Mouse (Mus musculus) embryonic stem cell, embryonic (primary cell): Measurements from ENCODE around the gene Cep63.

Experiments
- CTCF ChIA-PET, 4 experiments: fragments of 300-600 bp in 2 of 4; fragments of 350-600 bp in 2 of 4; sonication (Branson Sonifier 250); formaldehyde crosslinking; loops; one replicate each; lab custom pipeline; 2022; ENCODE audit warnings: inconsistent platforms in 2 of 4; lab: Charles Lee
- POLR2A ChIA-PET, 4 experiments: fragments of 300-600 bp in 2 of 4; fragments of 350-600 bp in 2 of 4; sonication (Branson Sonifier 250); formaldehyde crosslinking; loops; one replicate each; lab custom pipeline; 2022; ENCODE audit warnings: antibody characterized with exemption in 4 of 4, inconsistent platforms in 1 of 4; lab: Charles Lee

Gene Cep63

GRCm38 (mm10) chr9:102546256-102547027, 79.9 kb downstream of the Cep63 start:
- ChIA-PET POLR2A (interaction anchor here in 1 of 4 experiments (0.6 kb wide), 1 partner anchor 110 kb away, joined by 4 read pairs; no protein-coding TSS in a partner anchor), CTCF (interaction anchor here (0.6 to 2.3 kb wide), 8 partner anchors 9 to 1707 kb away, joined by 3 to 17 read pairs (median 4); no protein-coding TSS in a partner anchor)

- ChIA-PET POLR2A (interaction anchor here in 3 of 4 experiments (0.7 to 1.9 kb wide), 4 partner anchors 15 to 144 kb away, joined by 3 to 5 read pairs (median 3); no protein-coding TSS in a partner anchor), CTCF (interaction anchor here (0.6 to 2.4 kb wide), 35 partner anchors 9 to 456 kb away, joined by 3 to 20 read pairs (median 4); partner anchors contain the start of gene Ephb1 (in 2 of the 4))
Observed at GRCm38 (mm10) chr9:102545406-102546255, 80.7 kb downstream of the Cep63 start.

- CTCF ChIA-PET = interaction anchor here (0.5 to 2.4 kb wide), 45 partner anchors 8 to 503 kb away, joined by 3 to 20 read pairs (median 4); partner anchors contain the start of gene Ephb1 (in 3 of the 4)
- POLR2A ChIA-PET = interaction anchor here in 3 of 4 experiments (1.0 to 1.9 kb wide), 4 partner anchors 14 to 143 kb away, joined by 3 to 5 read pairs (median 3); no protein-coding TSS in a partner anchor
Observed at GRCm38 (mm10) chr9:102544773-102545366, 81.5 kb downstream of the Cep63 start.

- POLR2A ChIA-PET = interaction anchor here (0.6 to 1.9 kb wide), 5 partner anchors 58 to 143 kb away, joined by 3 to 5 read pairs (median 3); no protein-coding TSS in a partner anchor
- CTCF ChIA-PET = interaction anchor here (0.5 to 2.4 kb wide), 32 partner anchors 8 to 503 kb away, joined by 3 to 20 read pairs (median 4); partner anchors contain the start of gene Ephb1 (in 3 of the 4)
Observed at GRCm38 (mm10) chr9:102544116-102544772, 82.1 kb downstream of the Cep63 start.

- POLR2A ChIA-PET = interaction anchor here in 3 of 4 experiments (0.6 to 1.9 kb wide), 4 partner anchors 10 to 65 kb away, joined by 3 to 5 read pairs (median 3); no protein-coding TSS in a partner anchor
- CTCF ChIA-PET = interaction anchor here in 3 of 4 experiments (1.3 to 2.4 kb wide), 6 partner anchors 13 to 140 kb away, joined by 3 to 20 read pairs (median 8); no protein-coding TSS in a partner anchor
Observed at GRCm38 (mm10) chr9:102543761-102544115, 82.6 kb downstream of the Cep63 start.

GRCm38 (mm10) chr9:102542540-102542939, 83.8 kb downstream of the Cep63 start:
- ChIA-PET POLR2A (interaction anchor here in 2 of 4 experiments (0.9 to 1.7 kb wide), 4 partner anchors 11 to 34 kb away, joined by 3 to 4 read pairs (median 4); no protein-coding TSS in a partner anchor), CTCF (interaction anchor here in 2 of 4 experiments (0.5 to 1.3 kb wide), 2 partner anchors 89 to 139 kb away, joined by 3 to 4 read pairs; no protein-coding TSS in a partner anchor)

GRCm38 (mm10) chr9:102541666-102542065, 84.7 kb downstream of the Cep63 start:
- ChIA-PET CTCF (interaction anchor here in 3 of 4 experiments (0.7 to 1.1 kb wide), 3 partner anchors 15 to 447 kb away, joined by 3 to 4 read pairs (median 3); partner anchors contain the start of gene Slco2a1 (in 1 of the 3)), POLR2A (interaction anchor here in 3 of 4 experiments (0.6 to 1.7 kb wide), 5 partner anchors 11 to 476 kb away, joined by 3 to 7 read pairs (median 4); no protein-coding TSS in a partner anchor)

GRCm38 (mm10) chr9:102539699-102540098, 86.6 kb downstream of the Cep63 start:
- CTCF ChIA-PET = interaction anchor here in 1 of 4 experiments (0.6 kb wide), 1 partner anchor 523 kb away, joined by 4 read pairs; no protein-coding TSS in a partner anchor
- POLR2A ChIA-PET = interaction anchor here in 1 of 4 experiments (0.7 kb wide), 1 partner anchor 21 kb away, joined by 3 read pairs; no protein-coding TSS in a partner anchor

- POLR2A ChIA-PET = no interaction called here
- CTCF ChIA-PET = interaction anchor here in 1 of 4 experiments (1.2 kb wide), 1 partner anchor 8 kb away, joined by 3 read pairs; no protein-coding TSS in a partner anchor
Observed at GRCm38 (mm10) chr9:102536968-102537367, 89.4 kb downstream of the Cep63 start.
